Mouse (Mus musculus) cerebellum, adult 9-10 months (tissue): ENCODE data around the gene Pigq.
A peak's percentile ranks its signal among the peaks of the same experiment; 100 is the strongest.

Experiments used
- DNase-seq: peaks from one replicate; pipeline ENCODE4 v3.0.0; 2022

The Pigq gene

GRCm38 (mm10) chr17:25957586-25958051 is 12.9 kb upstream of the Pigq start:
- peak; percentile 77 for DNase-seq

- DNase-seq, result no peak
Measured at GRCm38 (mm10) chr17:25956631-25957030, 11.9 kb upstream of the Pigq start.

GRCm38 (mm10) chr17:25956201-25956600 is 11.5 kb upstream of the Pigq start:
- DNase-seq, result peak; percentile 94

DNA sequence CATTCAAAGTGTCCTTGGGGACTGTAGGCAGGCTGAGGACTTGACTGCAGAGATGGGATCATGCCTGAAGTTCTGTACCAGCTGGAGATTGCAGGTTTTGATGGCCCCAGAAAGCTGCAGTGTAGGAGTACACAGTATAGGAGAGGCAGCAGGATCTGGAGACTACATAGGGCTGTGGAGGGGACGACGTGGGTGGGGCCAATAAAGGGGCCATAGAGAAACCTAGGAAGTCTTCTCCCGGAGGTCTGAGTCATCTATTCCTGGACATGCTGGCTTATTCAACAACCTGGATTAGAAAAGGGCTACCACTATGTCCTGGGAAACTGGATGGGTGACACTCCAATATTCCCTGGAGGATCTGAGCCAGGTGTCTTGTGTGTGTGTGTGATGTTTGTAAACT is 11.0 kb upstream of the Pigq start:
- no peak for DNase-seq

DNA sequence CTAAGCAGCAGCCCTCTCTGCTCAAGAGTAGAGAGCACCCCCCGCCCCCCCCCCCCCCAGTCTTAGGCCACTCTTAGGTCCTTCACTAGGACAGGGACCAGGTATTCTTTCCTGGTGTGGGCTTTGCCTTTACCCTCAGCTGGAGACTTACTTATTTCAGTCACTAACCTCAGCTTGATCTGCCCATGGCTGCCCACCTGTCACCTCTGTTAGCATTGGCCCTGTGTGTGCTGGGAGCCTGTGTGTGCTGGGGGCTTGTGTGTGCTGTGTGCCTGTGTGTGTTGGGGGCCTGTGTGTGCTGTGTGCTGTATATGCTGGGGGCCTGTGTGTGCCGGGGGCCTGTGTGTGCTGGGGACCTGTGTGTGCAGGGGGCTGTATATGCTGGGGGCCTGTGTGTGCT is 9.9 kb upstream of the Pigq start:
- DNase-seq, result no peak

GRCm38 (mm10) chr17:25953161-25953560 is 8.4 kb upstream of the Pigq start:
- peak; percentile 88 for DNase-seq

- DNase-seq, result peak; percentile 74
Measured at GRCm38 (mm10) chr17:25951803-25952623, 7.3 kb upstream of the Pigq start, which contains the start of gene A930017K11Rik. A930017K11Rik (minus strand) TSS chr17:25952565.

- DNase-seq, result peak; percentile 77
Measured at GRCm38 (mm10) chr17:25951225-25951802, 6.6 kb upstream of the Pigq start.

DNA sequence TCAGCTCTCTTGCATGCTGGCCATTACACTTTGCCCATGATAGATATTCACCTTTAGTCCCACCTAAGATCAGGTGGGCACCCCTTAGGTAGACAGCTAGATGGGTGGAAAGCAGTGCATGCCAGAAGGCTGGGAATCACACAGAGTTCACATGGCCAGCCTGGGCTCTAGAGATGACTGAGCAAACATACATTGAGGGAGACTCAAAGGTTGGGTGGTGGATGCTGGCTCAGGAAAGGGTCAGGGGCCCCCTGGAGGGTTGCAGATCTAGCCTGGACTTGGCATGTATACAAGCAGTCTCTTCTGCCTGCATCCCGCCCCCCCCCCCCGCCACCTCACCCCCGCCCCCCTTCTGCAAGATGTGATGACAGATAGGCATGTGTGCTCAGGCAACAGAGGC is 6.0 kb upstream of the Pigq start:
- peak; percentile 62 for DNase-seq

- peak; percentile 61 for DNase-seq
Measured at GRCm38 (mm10) chr17:25949981-25950380, 5.2 kb upstream of the Pigq start.

- DNase-seq, result peak; percentile 58
Measured at GRCm38 (mm10) chr17:25948051-25948450, 3.3 kb upstream of the Pigq start.

GRCm38 (mm10) chr17:25947576-25947975 is 2.8 kb upstream of the Pigq start:
- DNase-seq, result no peak

- DNase-seq, result no peak
Measured at GRCm38 (mm10) chr17:25946891-25947290, 2.2 kb upstream of the Pigq start.

- DNase-seq, result no peak
Measured at GRCm38 (mm10) chr17:25946349-25946748, 1.6 kb upstream of the Pigq start.

- no peak for DNase-seq
Measured at GRCm38 (mm10) chr17:25945517-25946155, 900 bp upstream of the Pigq start.

- DNase-seq, result no peak
Measured at GRCm38 (mm10) chr17:25943769-25944168, 967 bp downstream of the Pigq start.

DNA sequence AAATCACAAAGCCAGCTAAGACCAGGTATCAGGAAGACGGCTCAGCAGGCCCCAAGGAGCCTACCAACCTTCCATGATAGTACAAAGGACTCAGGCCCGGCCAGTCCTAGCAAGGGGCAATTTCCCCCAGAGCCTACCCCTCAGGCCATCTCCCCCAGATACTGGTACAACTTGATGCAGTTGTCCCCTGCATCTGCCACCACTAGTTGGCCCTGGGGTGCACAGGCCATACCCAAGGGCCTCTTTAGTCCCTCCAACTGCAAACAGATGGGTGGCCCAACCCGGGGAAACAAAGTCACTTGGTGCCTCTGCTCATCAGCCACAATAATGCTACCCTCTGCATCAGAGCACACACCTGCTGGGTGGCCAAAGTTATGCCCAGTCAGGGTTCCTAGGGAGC is 1.5 kb downstream of the Pigq start:
- no peak for DNase-seq

DNA sequence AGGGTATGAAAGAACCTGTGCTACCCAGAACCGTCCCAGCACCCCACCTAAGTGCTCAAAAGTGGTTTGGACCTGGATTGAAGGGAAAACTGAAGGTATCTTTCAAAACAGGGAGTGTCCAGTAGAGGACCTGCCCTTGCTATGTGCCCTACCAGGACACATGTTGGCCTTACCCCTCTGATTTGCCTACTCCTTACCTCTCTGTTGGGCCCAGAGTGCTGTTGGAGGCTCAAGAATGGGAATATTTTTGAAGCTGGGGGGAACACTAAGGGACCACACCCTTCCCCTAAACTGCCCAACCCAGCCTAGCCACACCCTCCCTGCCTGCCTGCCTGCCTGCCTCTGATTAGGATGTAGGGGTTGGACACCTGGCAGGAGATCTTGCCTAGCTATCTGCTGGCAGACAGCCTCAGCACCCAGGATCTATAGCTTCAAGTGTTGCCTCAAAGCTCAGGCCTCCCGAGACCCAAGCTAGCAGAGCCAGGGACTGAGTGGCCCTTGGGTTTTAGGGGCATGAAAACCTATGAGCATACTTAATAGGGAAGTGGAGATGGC is 2.1 kb downstream of the Pigq start:
- peak; percentile 54 for DNase-seq

DNA sequence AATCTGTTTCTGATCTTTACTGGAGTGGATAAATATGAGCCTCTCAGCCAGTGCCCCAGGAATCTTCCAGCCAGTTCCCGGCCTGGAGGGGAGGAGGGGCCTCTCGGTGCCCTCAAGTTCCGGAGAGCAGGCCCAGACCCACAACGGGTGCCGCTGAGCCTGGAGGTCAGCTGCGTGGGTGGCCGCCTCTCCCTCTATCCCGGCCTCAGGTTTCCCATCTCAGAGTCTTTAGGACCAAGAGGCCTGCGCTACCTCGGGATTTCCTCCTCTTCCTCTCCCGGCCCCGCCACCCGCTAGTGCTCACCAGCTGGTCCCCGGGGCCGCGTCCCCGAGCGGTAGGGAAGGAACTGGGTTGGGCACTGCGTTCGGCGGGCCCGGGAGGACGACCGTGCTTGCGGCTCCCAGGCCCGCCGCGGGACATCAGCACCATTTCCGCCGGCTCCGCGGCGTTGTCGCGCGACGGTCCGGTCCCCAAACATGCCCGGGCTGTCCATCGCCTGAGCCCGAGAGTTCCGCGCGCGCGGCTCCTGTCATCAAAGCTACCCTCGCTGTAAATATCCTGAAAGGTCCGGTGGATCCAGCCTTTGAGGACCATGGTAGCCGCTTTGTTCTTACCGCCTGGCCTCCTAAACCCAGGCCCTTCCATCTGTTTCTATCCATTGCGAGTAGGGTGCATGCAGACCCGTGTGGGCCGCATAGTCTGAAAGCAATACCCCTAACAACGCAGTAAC is 3.1 kb downstream of the Pigq start:
- peak; percentile 73 for DNase-seq

GRCm38 (mm10) chr17:25934526-25934925 is 10.2 kb downstream of the Pigq start:
- DNase-seq, result no peak

GRCm38 (mm10) chr17:25925348-25925747 is 19.4 kb downstream of the Pigq start:
- peak; percentile 46 for DNase-seq

DNA sequence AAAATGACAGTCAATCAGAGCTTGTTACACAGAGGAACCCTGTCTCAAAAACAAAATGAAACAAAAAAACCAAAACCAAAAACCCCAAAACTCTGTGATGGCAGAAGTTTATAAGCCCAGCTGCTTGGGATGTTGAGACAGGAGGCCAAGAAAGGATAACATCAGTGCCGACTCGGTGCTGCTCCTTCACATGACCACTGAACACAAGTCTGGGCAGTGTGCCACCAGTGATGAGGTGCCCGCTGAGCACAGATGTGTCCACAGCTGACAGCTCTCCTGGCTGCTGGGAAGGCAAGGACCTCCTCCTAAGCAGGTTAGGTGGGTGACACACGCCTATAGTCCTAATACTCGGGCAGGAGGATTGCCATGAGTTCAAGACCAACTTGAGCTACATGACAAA is 22.6 kb downstream of the Pigq start:
- peak; percentile 61 for DNase-seq
